Mouse (Mus musculus): Measurements from ENCODE around the gene Fam168a.

The Fam168a gene

GRCm38 (mm10) chr7:100839632-100840402 is 133.4 kb downstream of the Fam168a start:
- in situ Hi-C loops (cut with MboI, MseI): no loop called here

- in situ Hi-C loops (cut with MboI, MseI): no loop called here
These were observed 134.5 kb downstream of the Fam168a start for GRCm38 (mm10) chr7:100840906-100841305.

GRCm38 (mm10) chr7:100841608-100842007 is 135.2 kb downstream of the Fam168a start:
- in situ Hi-C loops (cut with MboI, MseI): no loop called here

- in situ Hi-C loops (cut with MboI, MseI): no loop called here
These were observed 135.7 kb downstream of the Fam168a start for GRCm38 (mm10) chr7:100842175-100842574.

GRCm38 (mm10) chr7:100843866-100844265 is 137.4 kb downstream of the Fam168a start:
- in situ Hi-C loops (cut with MboI, MseI): no loop called here

- in situ Hi-C loops (cut with MboI, MseI): loop anchor here (5.0 kb wide), 1 partner anchor 43 kb away; no protein-coding TSS in a partner anchor
These were observed 138.1 kb downstream of the Fam168a start for GRCm38 (mm10) chr7:100844385-100845025.

- in situ Hi-C loops (cut with MboI, MseI): loop anchor here (5.0 kb wide), 1 partner anchor 42 kb away; no protein-coding TSS in a partner anchor
These were observed 138.6 kb downstream of the Fam168a start for GRCm38 (mm10) chr7:100845026-100845400.

- in situ Hi-C loops (cut with MboI, MseI): loop anchor here (5.0 kb wide), 1 partner anchor 42 kb away; no protein-coding TSS in a partner anchor
These were observed 139.0 kb downstream of the Fam168a start for GRCm38 (mm10) chr7:100845412-100845811.

GRCm38 (mm10) chr7:100846033-100846432 is 139.6 kb downstream of the Fam168a start:
- in situ Hi-C loops (cut with MboI, MseI): loop anchor here (5.0 kb wide), 1 partner anchor 41 kb away; no protein-coding TSS in a partner anchor

- in situ Hi-C loops (cut with MboI, MseI): loop anchor here (5.0 kb wide), 1 partner anchor 40 kb away; no protein-coding TSS in a partner anchor
These were observed 140.7 kb downstream of the Fam168a start for GRCm38 (mm10) chr7:100847131-100847530.

- in situ Hi-C loops (cut with MboI, MseI): loop anchor here (5.0 kb wide), 1 partner anchor 39 kb away; no protein-coding TSS in a partner anchor
These were observed 142.3 kb downstream of the Fam168a start for GRCm38 (mm10) chr7:100848744-100849143.

- in situ Hi-C loops (cut with MboI, MseI): loop anchor here (5.0 kb wide), 1 partner anchor 38 kb away; no protein-coding TSS in a partner anchor
These were observed 143.1 kb downstream of the Fam168a start for GRCm38 (mm10) chr7:100849508-100849907.

- in situ Hi-C loops (cut with MboI, MseI): no loop called here
These were observed 145.3 kb downstream of the Fam168a start for GRCm38 (mm10) chr7:100851481-100852356.

GRCm38 (mm10) chr7:100853396-100853795 is 147.0 kb downstream of the Fam168a start:
- in situ Hi-C loops (cut with MboI, MseI): no loop called here

GRCm38 (mm10) chr7:100854137-100854814 is 147.8 kb downstream of the Fam168a start:
- in situ Hi-C loops (cut with MboI, MseI): no loop called here

GRCm38 (mm10) chr7:100854861-100855260 is 148.4 kb downstream of the Fam168a start:
- in situ Hi-C loops (cut with MboI, MseI): no loop called here

GRCm38 (mm10) chr7:100855300-100855699 is 148.9 kb downstream of the Fam168a start:
- in situ Hi-C loops (cut with MboI, MseI): no loop called here

GRCm38 (mm10) chr7:100855795-100856573 is 149.5 kb downstream of the Fam168a start:
- in situ Hi-C loops (cut with MboI, MseI): no loop called here

- in situ Hi-C loops (cut with MboI, MseI): no loop called here
These were observed 154.0 kb downstream of the Fam168a start for GRCm38 (mm10) chr7:100860450-100860849.

- in situ Hi-C loops (cut with MboI, MseI): no loop called here
These were observed 154.8 kb downstream of the Fam168a start for GRCm38 (mm10) chr7:100861209-100861608.

All from regulatory T cell (primary cell).